Mouse (Mus musculus) stomach, embryonic 16.5 days (tissue): ENCODE measurements at regions not wholly inside any gene's neighbourhood (a gene's known extent, or its start where the extent isn't known, plus 50 kb on each side); places are given as distances from the start of the nearest gene placed in this dataset.

Source experiments
- ATAC-seq: fragments of 200-750 bp; cut with Nextera tagmentation; 2 replicates; pipeline ENCODE4 v1.8.0; 2017; ENCODE audit warnings: moderate number of reproducible peaks, moderate TSS enrichment; ENCODE audit not compliant: insufficient read depth, low FRiP score
- H3K27ac ChIP-seq: fragments of 300-500 bp; sonication (generic); 2 replicates; pipeline ENCODE4 v1.5.1; 2014; ENCODE audit warnings: low read length
- H3K27me3 ChIP-seq: fragments of 300-500 bp; sonication (generic); 2 replicates; pipeline ENCODE4 v1.6.1; 2014; ENCODE audit warnings: low read length, control low read depth, mixed read lengths; ENCODE audit not compliant: control insufficient read depth, insufficient read depth
- H3K36me3 ChIP-seq: fragments of 300-500 bp; sonication (generic); 2 replicates; pipeline ENCODE4 v1.6.1; 2014; ENCODE audit warnings: low read length; ENCODE audit not compliant: control insufficient read depth, insufficient read depth
- H3K4me1 ChIP-seq: fragments of 300-500 bp; sonication (generic); 2 replicates; pipeline ENCODE4 v1.6.1; 2014; ENCODE audit warnings: low read length, control low read depth, mixed read lengths; ENCODE audit not compliant: control insufficient read depth, insufficient read depth
- H3K4me2 ChIP-seq: fragments of 300-500 bp; sonication (generic); 2 replicates; pipeline ENCODE4 v1.6.1; 2014; ENCODE audit warnings: low read depth, low read length, mixed read lengths
- H3K4me3 ChIP-seq: fragments of 300-500 bp; sonication (generic); replicated peaks from 2 replicates; pipeline ENCODE4 v1.5.1; 2014; ENCODE audit warnings: mild to moderate bottlenecking, low read length
- H3K9ac ChIP-seq: fragments of 300-500 bp; sonication (generic); 2 replicates; pipeline ENCODE4 v1.6.1; 2014; ENCODE audit warnings: low read length
- H3K9me3 ChIP-seq: fragments of 300-500 bp; sonication (generic); replicated peaks from 2 replicates; pipeline ENCODE4 v1.6.1; 2016; ENCODE audit warnings: low read length, control low read depth; ENCODE audit not compliant: control insufficient read depth
- WGBS: fragments of 180-500 bp; shearing (Covaris S2); extraction: QIAGEN DNeasy Blood & Tissue Kit; methylation state at CpG from one replicate; pipeline ENCODE4 v1.1.7; 2014; 5-methylcytosine and 5-hydroxymethylcytosine counted together

GRCm38 (mm10) chr13:53055697-53056096 lies 74.8 kb upstream of the Nfil3 start:
- WGBS = 73% methylated on average over 6 of the region's 6 CpGs
- no peaks in the 10 kb centered on the region for H3K36me3 ChIP-seq
- no peak overlapping the region for H3K9ac ChIP-seq
- no peaks in the 10 kb centered on the region for H3K27me3 ChIP-seq
- no peak overlapping the region for H3K4me2 ChIP-seq
- H3K9me3 ChIP-seq = no peaks in the 10 kb centered on the region
- no peak overlapping the region for H3K4me3 ChIP-seq
- ATAC-seq = no peak
- no peaks in the 10 kb centered on the region for H3K4me1 ChIP-seq
- no peak overlapping the region for H3K27ac ChIP-seq

GRCm38 (mm10) chr13:53053211-53053610 lies 72.3 kb upstream of the Nfil3 start:
- Histone ChIP-seq H3K27ac (no peak overlapping the region), H3K9me3 (no peaks in the 10 kb centered on the region), H3K36me3 (no peaks in the 10 kb centered on the region), H3K4me3 (no peak overlapping the region), H3K4me1 (no peaks in the 10 kb centered on the region), H3K9ac (no peak overlapping the region), H3K4me2 (no peak overlapping the region), H3K27me3 (no peaks in the 10 kb centered on the region)
- WGBS = 90% methylated on average over 8 of the region's 8 CpGs
- no peak for ATAC-seq

- no peak overlapping the region for H3K4me2 ChIP-seq
- no peak overlapping the region for H3K9ac ChIP-seq
- no peak overlapping the region for H3K27ac ChIP-seq
- no peaks in the 10 kb centered on the region for H3K9me3 ChIP-seq
- H3K4me3 ChIP-seq = no peak overlapping the region
- WGBS = 89% methylated on average over 14 of the region's 14 CpGs
- no peaks in the 10 kb centered on the region for H3K4me1 ChIP-seq
- no peaks in the 10 kb centered on the region for H3K36me3 ChIP-seq
- H3K27me3 ChIP-seq = no peaks in the 10 kb centered on the region
- ATAC-seq = no peak
Measured at GRCm38 (mm10) chr13:53052806-53053205, 71.9 kb upstream of the Nfil3 start.

GRCm38 (mm10) chr13:53052188-53052587 lies 71.3 kb upstream of the Nfil3 start:
- WGBS = 73% methylated on average over 10 of the region's 10 CpGs
- Histone ChIP-seq H3K4me2 (no peak overlapping the region), H3K4me1 (no peaks in the 10 kb centered on the region), H3K27ac (no peak overlapping the region), H3K9me3 (no peaks in the 10 kb centered on the region), H3K27me3 (no peaks in the 10 kb centered on the region), H3K36me3 (no peaks in the 10 kb centered on the region), H3K4me3 (no peak overlapping the region), H3K9ac (no peak overlapping the region)
- ATAC-seq = no peak

GRCm38 (mm10) chr13:53051386-53051785 lies 70.5 kb upstream of the Nfil3 start:
- WGBS = 82% methylated on average over 6 of the region's 6 CpGs
- H3K27ac ChIP-seq = no peak overlapping the region

GRCm38 (mm10) chr13:53049176-53049575 lies 68.3 kb upstream of the Nfil3 start:
- H3K9ac ChIP-seq = no peak overlapping the region

More at GRCm38 (mm10) chr13:53051386-53051785, 70.5 kb upstream of the Nfil3 start:
- Histone ChIP-seq H3K4me2 (no peak overlapping the region), H3K36me3 (no peaks in the 10 kb centered on the region), H3K9ac (no peak overlapping the region), H3K4me3 (no peak overlapping the region), H3K27me3 (no peaks in the 10 kb centered on the region), H3K4me1 (no peaks in the 10 kb centered on the region), H3K9me3 (no peaks in the 10 kb centered on the region)
- ATAC-seq = no peak

GRCm38 (mm10) chr13:53033189-53033943 lies 52.5 kb upstream of the Nfil3 start:
- Histone ChIP-seq H3K4me3 (no peak overlapping the region), H3K4me2 (peak overlapping the region; percentile 11; the same call in 1 of the 2 replicates), H3K36me3 (no peaks in the 10 kb centered on the region), H3K9ac (no peak overlapping the region), H3K27me3 (no peaks in the 10 kb centered on the region), H3K9me3 (no peaks in the 10 kb centered on the region), H3K4me1 (peaks cover 7% of the 10 kb centered on the region), H3K27ac (peak overlapping the region; percentile 70)
- 53% methylated on average over 10 of the region's 10 CpGs for WGBS
- peak; percentile 53; the same call in 1 of the 2 replicates for ATAC-seq

More at GRCm38 (mm10) chr13:53049176-53049575, 68.3 kb upstream of the Nfil3 start:
- no peaks in the 10 kb centered on the region for H3K4me1 ChIP-seq
- WGBS = 90% methylated on average over 15 of the region's 15 CpGs
- H3K27ac ChIP-seq = no peak overlapping the region
- H3K4me2 ChIP-seq = no peak overlapping the region
- H3K9me3 ChIP-seq = no peaks in the 10 kb centered on the region
- H3K27me3 ChIP-seq = no peaks in the 10 kb centered on the region
- ATAC-seq = no peak
- H3K36me3 ChIP-seq = no peaks in the 10 kb centered on the region
- H3K4me3 ChIP-seq = no peak overlapping the region
